Mouse (Mus musculus) CH12.LX (cell line): ENCODE results near the gene Myl4. TPM values are rescaled to one million over a fixed set of nuclear protein-coding genes. Genes with fewer than 3 reads are reported as not detected.

Source experiments
- DNase-seq: peaks from one replicate; pipeline ENCODE4 v3.0.0-alpha.2; 2013; ENCODE audit errors: extremely low read depth
- H3K27ac ChIP-seq: 2 replicates; pipeline ENCODE4 v1.5.1; 2012; ENCODE audit warnings: low read depth, mild to moderate bottlenecking, control low read depth, moderate library complexity; ENCODE audit not compliant: insufficient read depth
- H3K27me3 ChIP-seq: replicated peaks from 2 replicates; pipeline ENCODE3; 2012; ENCODE audit warnings: inconsistent platforms
- H3K36me3 ChIP-seq, 2 experiments: replicated peaks in 1 of 2; 2 replicates each; pipeline versions ENCODE3 to v1.6.1; 2012; ENCODE audit warnings: inconsistent platforms in 1 of 2, low read length in 1 of 2, mild to moderate bottlenecking in 1 of 2, mixed read lengths in 1 of 2, moderate library complexity in 1 of 2; ENCODE audit not compliant: control insufficient read depth in 1 of 2, insufficient read depth in 1 of 2
- H3K4me1 ChIP-seq, 2 experiments: 2 replicates each; pipeline ENCODE4 v1.6.1; 2012; ENCODE audit warnings: inconsistent platforms in 1 of 2, moderate library complexity in 1 of 2; ENCODE audit not compliant: insufficient read depth in 2 of 2, control insufficient read depth in 1 of 2
- H3K4me2 ChIP-seq: 2 replicates; pipeline ENCODE4 v1.6.1; 2012; ENCODE audit warnings: low read depth, mild to moderate bottlenecking, control low read depth; ENCODE audit not compliant: poor library complexity, insufficient read depth, severe bottlenecking
- H3K4me3 ChIP-seq, 3 experiments: fragments of 150-350 bp in 1 of 3; sonication (generic) in 1 of 3; replicated peaks in 1 of 3; 2 replicates each; pipeline versions ENCODE3 to v1.5.1; 2011 to 2012; ENCODE audit warnings: low read depth in 2 of 3, low read length in 2 of 3, mild to moderate bottlenecking in 2 of 3, moderate library complexity in 2 of 3, control low read depth in 1 of 3, improper control_type of control experiment in 1 of 3, inconsistent platforms in 1 of 3, mixed read lengths in 1 of 3; ENCODE audit not compliant: poor library complexity in 1 of 3
- H3K79me2 ChIP-seq: replicated peaks from 2 replicates; pipeline ENCODE4 v1.6.1; 2012; ENCODE audit warnings: mild to moderate bottlenecking, moderate library complexity; ENCODE audit not compliant: control insufficient read depth, poor library complexity, insufficient read depth, severe bottlenecking; ENCODE audit errors: extremely low read depth
- H3K9ac ChIP-seq: 2 replicates; pipeline ENCODE4 v1.6.1; 2012; ENCODE audit warnings: low read depth, mild to moderate bottlenecking, control low read depth, moderate library complexity; ENCODE audit not compliant: insufficient read depth
- H3K9me3 ChIP-seq: replicated peaks from 2 replicates; pipeline ENCODE3; 2012; ENCODE audit warnings: low read length, inconsistent platforms, mixed read lengths
- BHLHE40 ChIP-seq: IDR thresholded peaks from 2 replicates; pipeline ENCODE4 v1.6.1; 2011; ENCODE audit warnings: mild to moderate bottlenecking, low read depth, low read length, improper control_type of control experiment
- CHD1 ChIP-seq: IDR thresholded peaks from 2 replicates; pipeline ENCODE4 v1.6.1; 2012; ENCODE audit warnings: low read depth, low read length, improper control_type of control experiment, inconsistent platforms
- CHD2 ChIP-seq: IDR thresholded peaks from 2 replicates; pipeline ENCODE4 v1.6.1; 2011; ENCODE audit warnings: low read length, improper control_type of control experiment
- CTCF ChIP-seq, 2 experiments: IDR thresholded peaks in 1 of 2; conservative IDR thresholded peaks in 1 of 2; 2 replicates each; pipeline ENCODE4 v1.5.1; 2011 to 2012; ENCODE audit warnings: low read depth in 2 of 2, low read length in 2 of 2, improper control_type of control experiment in 1 of 2, inconsistent platforms in 1 of 2, mild to moderate bottlenecking in 1 of 2, moderate library complexity in 1 of 2
- E2F4 ChIP-seq: IDR thresholded peaks from 2 replicates; pipeline ENCODE4 v1.6.1; 2011; ENCODE audit warnings: low read depth, low read length, improper control_type of control experiment; ENCODE audit not compliant: insufficient replicate concordance
- ELF1 ChIP-seq: IDR thresholded peaks from 2 replicates; pipeline ENCODE4 v1.6.1; 2014; ENCODE audit warnings: low read depth, mild to moderate bottlenecking, inconsistent platforms, low read length, improper control_type of control experiment
- EP300 ChIP-seq: IDR thresholded peaks from 2 replicates; pipeline ENCODE4 v1.6.1; 2011; ENCODE audit warnings: low read length, improper control_type of control experiment
- ETS1 ChIP-seq: conservative IDR thresholded peaks from 2 replicates; pipeline ENCODE4 v1.6.1; 2012; ENCODE audit warnings: low read depth, mild to moderate bottlenecking, inconsistent platforms, low read length, improper control_type of control experiment, moderate library complexity
- GABPA ChIP-seq: IDR thresholded peaks from 2 replicates; pipeline ENCODE4 v1.6.1; 2012; ENCODE audit warnings: low read depth, low read length, improper control_type of control experiment, inconsistent platforms; ENCODE audit not compliant: insufficient replicate concordance
- HCFC1 ChIP-seq: IDR thresholded peaks from 2 replicates; pipeline ENCODE4 v1.6.1; 2012; ENCODE audit warnings: low read depth, mild to moderate bottlenecking, inconsistent platforms, low read length, improper control_type of control experiment
- IRF4 ChIP-seq: IDR thresholded peaks from 2 replicates; pipeline ENCODE4 v1.6.1; 2014; ENCODE audit warnings: low read depth, mild to moderate bottlenecking, inconsistent platforms, low read length, improper control_type of control experiment
- JUN ChIP-seq: IDR thresholded peaks from 2 replicates; pipeline ENCODE4 v1.6.1; 2011; ENCODE audit warnings: low read depth, mild to moderate bottlenecking, low read length, improper control_type of control experiment, moderate library complexity; ENCODE audit not compliant: insufficient read depth
- JUND ChIP-seq: conservative IDR thresholded peaks from 2 replicates; pipeline ENCODE4 v1.6.1; 2011; ENCODE audit warnings: low read depth, low read length, improper control_type of control experiment
- MAFK ChIP-seq: IDR thresholded peaks from 2 replicates; pipeline ENCODE4 v1.6.1; 2011; ENCODE audit warnings: low read length, improper control_type of control experiment; ENCODE audit not compliant: insufficient replicate concordance
- MAX ChIP-seq: IDR thresholded peaks from 2 replicates; pipeline ENCODE4 v1.6.1; 2011; ENCODE audit warnings: low read length, improper control_type of control experiment
- MAZ ChIP-seq: IDR thresholded peaks from 2 replicates; pipeline ENCODE4 v1.6.1; 2012; ENCODE audit warnings: low read depth, mild to moderate bottlenecking, inconsistent platforms, low read length, improper control_type of control experiment, moderate library complexity
- MEF2A ChIP-seq: IDR thresholded peaks from 2 replicates; pipeline ENCODE4 v1.6.1; 2014; ENCODE audit warnings: low read depth, mild to moderate bottlenecking, inconsistent platforms, low read length, improper control_type of control experiment, borderline replicate concordance
- MXI1 ChIP-seq: IDR thresholded peaks from 2 replicates; pipeline ENCODE4 v1.6.1; 2011; ENCODE audit warnings: mild to moderate bottlenecking, low read depth, low read length, improper control_type of control experiment
- MYC ChIP-seq: IDR thresholded peaks from 2 replicates; pipeline ENCODE4 v1.6.1; 2011; ENCODE audit warnings: low read depth, mild to moderate bottlenecking, improper control_type of control experiment, low read length
- NELFE ChIP-seq: IDR thresholded peaks from 2 replicates; pipeline ENCODE4 v1.6.1; 2011; ENCODE audit warnings: low read depth, low read length, improper control_type of control experiment
- NRF1 ChIP-seq: IDR thresholded peaks from 2 replicates; pipeline ENCODE4 v1.6.1; 2014; ENCODE audit warnings: low read depth, mild to moderate bottlenecking, inconsistent platforms, low read length, improper control_type of control experiment, moderate library complexity
- PAX5 ChIP-seq: IDR thresholded peaks from 2 replicates; pipeline ENCODE4 v1.6.1; 2012; ENCODE audit warnings: low read length, inconsistent platforms, mixed read lengths
- POLR2A ChIP-seq: IDR thresholded peaks from 2 replicates; pipeline ENCODE4 v1.6.1; 2011; ENCODE audit warnings: low read depth, mild to moderate bottlenecking, improper control_type of control experiment, low read length
- RAD21 ChIP-seq: IDR thresholded peaks from 2 replicates; pipeline ENCODE4 v1.6.1; 2011; ENCODE audit warnings: low read depth, mild to moderate bottlenecking, low read length, improper control_type of control experiment, moderate library complexity
- SIN3A ChIP-seq: IDR thresholded peaks from 2 replicates; pipeline ENCODE4 v1.6.1; 2012; ENCODE audit warnings: low read length, improper control_type of control experiment, inconsistent platforms
- SMC3 ChIP-seq: IDR thresholded peaks from 2 replicates; pipeline ENCODE4 v1.6.1; 2011; ENCODE audit warnings: low read depth, low read length, improper control_type of control experiment
- TCF12 ChIP-seq: IDR thresholded peaks from 2 replicates; pipeline ENCODE4 v1.6.1; 2014; ENCODE audit warnings: low read depth, mild to moderate bottlenecking, inconsistent platforms, low read length, improper control_type of control experiment
- USF1 ChIP-seq: IDR thresholded peaks from 2 replicates; pipeline ENCODE4 v1.6.1; 2014; ENCODE audit warnings: low read depth, mild to moderate bottlenecking, inconsistent platforms, low read length, improper control_type of control experiment
- ZC3H11A ChIP-seq: IDR thresholded peaks from 2 replicates; pipeline ENCODE4 v1.6.1; 2012; ENCODE audit warnings: low read depth, mild to moderate bottlenecking, inconsistent platforms, low read length, improper control_type of control experiment
- ZKSCAN1 ChIP-seq: IDR thresholded peaks from 2 replicates; pipeline ENCODE4 v1.6.1; 2012; ENCODE audit warnings: low read depth, inconsistent platforms, low read length, improper control_type of control experiment, borderline replicate concordance
- ZMIZ1 ChIP-seq: IDR thresholded peaks from 2 replicates; pipeline ENCODE4 v1.6.1; 2012; ENCODE audit warnings: low read depth, mild to moderate bottlenecking, inconsistent platforms, low read length, improper control_type of control experiment
- ZNF384 ChIP-seq: IDR thresholded peaks from 2 replicates; pipeline ENCODE4 v1.6.1; 2012; ENCODE audit warnings: low read depth, low read length, improper control_type of control experiment, inconsistent platforms
- dilution Hi-C: fragments of 300-500 bp; cut with MboI; formaldehyde crosslinking; loops from 2 replicates; pipeline ENCODE4 v1.14.3; 2020; ENCODE audit warnings: low sequenced_read_pairs; ENCODE audit not compliant: extremely low pct_unique_long_range_greater_than_20kb, extremely low pct_ligation_motif_present
- in situ Hi-C: fragments of 300-500 bp; cut with MboI; formaldehyde crosslinking; loops from 3 replicates; pipeline ENCODE4 v1.14.3; 2019; ENCODE audit warnings: low sequenced_read_pairs, low pct_ligation_motif_present, low pct_unique_long_range_greater_than_20kb, mixed read lengths
- polyA plus RNA-seq: library from polyadenylated mRNA; unstranded; fragments of >175 nt; gene quantifications from 2 replicates; pipeline ENCODE4 v1.2.1, GENCODE M21; 2012; ENCODE audit warnings: low read depth; ENCODE audit not compliant: insufficient read length
- total RNA-seq, 2 experiments: library from RNA; depleted of rRNA; stranded (reverse); fragments of 300-350 nt in 1 of 2; fragments of >200 nt in 1 of 2; gene quantifications; 2 replicates each; pipeline ENCODE4 v1.2.3; 2012 to 2014

Myl4 gene
- total and polyA plus RNA-seq, 3 experiments, result 39.4 to 83.0 (median 55.9) TPM

- Histone ChIP-seq H3K27ac (no peak overlapping the region), H3K9ac (no peak overlapping the region), H3K27me3 (no peaks in the 10 kb centered on the region), H3K4me1 (peaks cover 34 to 92% of the 10 kb centered on the region in 2 experiments), H3K4me3 (no peak overlapping the region), H3K36me3 (peaks cover 0 to 17% of the 10 kb centered on the region in 2 experiments), H3K79me2 (no peaks in the 10 kb centered on the region), H3K9me3 (no peaks in the 10 kb centered on the region), H3K4me2 (no peak overlapping the region)
- dilution Hi-C loops (no loop called here), in situ Hi-C loops (no loop called here)
- no peak for TF ChIP-seq RAD21
- TF ChIP-seq SIN3A, result peak; percentile 55; the same call in 1 of the 2 replicates
- no peak for TF ChIP-seq MXI1
- TF ChIP-seq TCF12, result no peak
- TF ChIP-seq HCFC1, result no peak
- no peak for TF ChIP-seq ZC3H11A
- TF ChIP-seq BHLHE40, result peak; percentile 47
- peak; percentile 49; the same call in 1 of the 2 replicates for TF ChIP-seq CHD2
- TF ChIP-seq NRF1, result no peak
- TF ChIP-seq ZMIZ1, result no peak
- TF ChIP-seq ETS1, result peak; percentile 80
- peak; percentile 90 for DNase-seq
Observed at GRCm38 (mm10) chr11:104631306-104631705, 80.8 kb downstream of the Myl4 start.

GRCm38 (mm10) chr11:104637010-104637409, 86.5 kb downstream of the Myl4 start:
- Histone ChIP-seq H3K36me3 (peaks cover 0 to 47% of the 10 kb centered on the region in 2 experiments), H3K79me2 (no peaks in the 10 kb centered on the region), H3K4me3 (peak overlapping the region in 1 of 3 experiments; percentile 6), H3K4me1 (peaks cover 19 to 70% of the 10 kb centered on the region in 2 experiments), H3K27ac (no peak overlapping the region), H3K9ac (peak overlapping the region; percentile 3; the same call in 1 of the 2 replicates), H3K4me2 (peak overlapping the region; percentile 10; the same call in 1 of the 2 replicates), H3K9me3 (no peaks in the 10 kb centered on the region), H3K27me3 (no peaks in the 10 kb centered on the region)
- dilution Hi-C loops (no loop called here), in situ Hi-C loops (no loop called here)
- peak; percentile 95 for DNase-seq
- TF ChIP-seq PAX5 (no peak), GABPA (no peak), EP300 (peak; percentile 85), CHD1 (no peak), POLR2A (no peak), BHLHE40 (peak; percentile 92), MAZ (0 out of 2 replicates have a peak, but pooled peaks have one; percentile 22), SMC3 (no peak), E2F4 (no peak), NELFE (no peak), ZNF384 (no peak), ELF1 (peak; percentile 7; the same call in 1 of the 2 replicates), CTCF (conservative IDR thresholded peaks at IDR 0.05 in 1 of 2, IDR thresholded peaks at IDR 0.05 in 1 of 2; ENCODE audit: low read depth in 2 of 2, low read length in 2 of 2) (no peak), MEF2A (peak; percentile 71; the same call in 1 of the 2 replicates), USF1 (no peak), IRF4 (peak; percentile 75), NRF1 (no peak), RAD21 (peak; percentile 15), SIN3A (no peak), MAX (peak; percentile 90), CHD2 (peak; percentile 93), MAFK (no peak), HCFC1 (no peak), ZMIZ1 (no peak), JUND (no peak), JUN (no peak), ZKSCAN1 (no peak), TCF12 (peak; percentile 84), MXI1 (0 out of 2 replicates have a peak, but pooled peaks have one; percentile 16), MYC (peak; percentile 72), ZC3H11A (no peak), ETS1 (peak; percentile 86)
